Mouse (Mus musculus): ENCODE results near the gene Cchcr1. TPM values are rescaled to one million over a fixed set of nuclear protein-coding genes. Genes with fewer than 3 reads are reported as not detected.

Gene Cchcr1
- polyA plus RNA-seq, 1 experiment, result 13.4 TPM

DNA sequence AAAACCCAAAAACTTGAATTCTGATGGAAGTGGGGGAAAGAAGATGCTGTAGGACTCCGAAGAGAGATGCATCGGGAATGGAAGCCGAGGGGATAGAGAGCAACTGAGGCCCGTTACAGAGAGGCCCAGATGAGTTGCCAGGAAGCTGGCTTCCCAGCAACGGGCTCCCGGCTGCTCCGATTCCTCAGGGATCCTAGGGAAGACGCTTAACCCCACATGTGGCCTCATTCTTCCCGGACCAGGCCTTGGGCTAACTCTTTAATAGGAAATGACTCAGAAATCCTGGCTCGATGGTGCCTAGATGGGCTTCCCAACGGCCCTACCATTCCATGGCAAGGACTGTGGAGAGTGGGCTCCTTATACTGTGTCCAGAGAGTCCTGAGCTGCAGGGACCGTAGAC lies 626 bp downstream of the Cchcr1 start:
- Histone ChIP-seq H3K4me3 (ENCODE audit: low read depth, low read length) (peak overlapping the region; percentile 81), H3K9me3 (replicated peaks; ENCODE audit: control insufficient read depth, insufficient read depth, low read length, poor library complexity, severe bottlenecking) (no peaks in the 10 kb centered on the region), H3K4me1 (ENCODE audit: control insufficient read depth, insufficient read depth, low read length) (peaks cover 2% of the 10 kb centered on the region), H3K9ac (ENCODE audit: low read depth, poor library complexity, severe bottlenecking) (peak overlapping the region; percentile 85), H3K27ac (ENCODE audit: insufficient read depth, low read length) (peak overlapping the region; percentile 59), H3K27me3 (ENCODE audit: control insufficient read depth, insufficient read depth, low read length, poor library complexity, severe bottlenecking) (no peaks in the 10 kb centered on the region), H3K36me3 (ENCODE audit: control insufficient read depth, insufficient read depth, low read length, poor library complexity, severe bottlenecking) (peaks cover 9% of the 10 kb centered on the region)
- TF ChIP-seq CTCF (IDR thresholded peaks at IDR 0.05; ENCODE audit: low read depth, low read length) (no peak), POLR2A (IDR thresholded peaks at IDR 0.05; ENCODE audit: insufficient read depth, low read length) (no peak), EP300 (IDR thresholded peaks at IDR 0.05; ENCODE audit: insufficient read depth, low read depth, low read length) (no peak)

GRCm38 (mm10) chr17:35524354-35524753 lies 7.5 kb downstream of the Cchcr1 start:
- no peak for TF ChIP-seq CTCF (IDR thresholded peaks at IDR 0.05; ENCODE audit: low read depth, low read length)
- TF ChIP-seq POLR2A (IDR thresholded peaks at IDR 0.05; ENCODE audit: insufficient read depth, low read length), result no peak
- no peak for TF ChIP-seq EP300 (IDR thresholded peaks at IDR 0.05; ENCODE audit: insufficient read depth, low read depth, low read length)
- H3K4me1 ChIP-seq (ENCODE audit: control insufficient read depth, insufficient read depth, low read length), result peaks cover 2% of the 10 kb centered on the region
- H3K9ac ChIP-seq (ENCODE audit: low read depth, poor library complexity, severe bottlenecking), result no peak overlapping the region
- no peaks in the 10 kb centered on the region for H3K36me3 ChIP-seq (ENCODE audit: control insufficient read depth, insufficient read depth, low read length, poor library complexity, severe bottlenecking)
- H3K27ac ChIP-seq (ENCODE audit: insufficient read depth, low read length), result no peak overlapping the region
- no peaks in the 10 kb centered on the region for H3K27me3 ChIP-seq (ENCODE audit: control insufficient read depth, insufficient read depth, low read length, poor library complexity, severe bottlenecking)
- H3K4me3 ChIP-seq (ENCODE audit: low read depth, low read length), result no peak overlapping the region
- no peaks in the 10 kb centered on the region for H3K9me3 ChIP-seq (replicated peaks; ENCODE audit: control insufficient read depth, insufficient read depth, low read length, poor library complexity, severe bottlenecking)

DNA sequence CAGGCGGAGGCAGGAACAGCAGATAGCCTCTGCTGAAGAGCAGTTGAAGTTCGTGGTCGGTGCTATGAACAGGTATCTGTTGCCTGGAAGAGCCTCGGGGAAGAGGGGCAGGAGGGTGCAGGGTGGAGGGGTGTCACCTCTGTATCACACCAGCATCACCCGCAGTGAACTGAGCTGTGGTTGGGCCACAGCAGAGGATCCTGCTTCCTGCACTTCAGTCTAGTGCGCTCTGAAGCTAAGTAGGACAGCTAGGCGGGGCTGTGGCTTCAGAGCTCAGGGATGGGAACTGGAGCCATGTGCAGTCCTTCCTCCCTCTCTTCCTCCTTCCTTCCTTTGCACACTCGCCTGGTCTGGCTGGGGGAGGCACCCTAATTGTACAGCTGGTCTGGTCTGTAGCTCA lies 9.7 kb downstream of the Cchcr1 start:
- no peaks in the 10 kb centered on the region for H3K27me3 ChIP-seq (ENCODE audit: control insufficient read depth, insufficient read depth, low read length, poor library complexity, severe bottlenecking)
- H3K4me3 ChIP-seq (ENCODE audit: low read depth, low read length), result no peak overlapping the region
- peaks cover 4% of the 10 kb centered on the region for H3K4me1 ChIP-seq (ENCODE audit: control insufficient read depth, insufficient read depth, low read length)
- H3K9ac ChIP-seq (ENCODE audit: low read depth, poor library complexity, severe bottlenecking), result no peak overlapping the region
- no peak for TF ChIP-seq POLR2A (IDR thresholded peaks at IDR 0.05; ENCODE audit: insufficient read depth, low read length)
- TF ChIP-seq CTCF (IDR thresholded peaks at IDR 0.05; ENCODE audit: low read depth, low read length), result no peak
- no peak for TF ChIP-seq EP300 (IDR thresholded peaks at IDR 0.05; ENCODE audit: insufficient read depth, low read depth, low read length)
- no peaks in the 10 kb centered on the region for H3K9me3 ChIP-seq (replicated peaks; ENCODE audit: control insufficient read depth, insufficient read depth, low read length, poor library complexity, severe bottlenecking)
- no peaks in the 10 kb centered on the region for H3K36me3 ChIP-seq (ENCODE audit: control insufficient read depth, insufficient read depth, low read length, poor library complexity, severe bottlenecking)
- no peak overlapping the region for H3K27ac ChIP-seq (ENCODE audit: insufficient read depth, low read length)

- Histone ChIP-seq H3K9me3 (replicated peaks; ENCODE audit: control insufficient read depth, insufficient read depth, low read length, poor library complexity, severe bottlenecking) (no peaks in the 10 kb centered on the region), H3K4me3 (ENCODE audit: low read depth, low read length) (no peak overlapping the region), H3K27me3 (ENCODE audit: control insufficient read depth, insufficient read depth, low read length, poor library complexity, severe bottlenecking) (no peaks in the 10 kb centered on the region), H3K27ac (ENCODE audit: insufficient read depth, low read length) (no peak overlapping the region), H3K4me1 (ENCODE audit: control insufficient read depth, insufficient read depth, low read length) (peaks cover 21% of the 10 kb centered on the region), H3K9ac (ENCODE audit: low read depth, poor library complexity, severe bottlenecking) (no peak overlapping the region), H3K36me3 (ENCODE audit: control insufficient read depth, insufficient read depth, low read length, poor library complexity, severe bottlenecking) (no peaks in the 10 kb centered on the region)
- TF ChIP-seq EP300 (IDR thresholded peaks at IDR 0.05; ENCODE audit: insufficient read depth, low read depth, low read length) (peak; percentile 38; the same call in 1 of the 2 replicates), POLR2A (IDR thresholded peaks at IDR 0.05; ENCODE audit: insufficient read depth, low read length) (no peak), CTCF (IDR thresholded peaks at IDR 0.05; ENCODE audit: low read depth, low read length) (no peak)
These were observed 15.5 kb downstream of the Cchcr1 start for GRCm38 (mm10) chr17:35532360-35532759.

DNA sequence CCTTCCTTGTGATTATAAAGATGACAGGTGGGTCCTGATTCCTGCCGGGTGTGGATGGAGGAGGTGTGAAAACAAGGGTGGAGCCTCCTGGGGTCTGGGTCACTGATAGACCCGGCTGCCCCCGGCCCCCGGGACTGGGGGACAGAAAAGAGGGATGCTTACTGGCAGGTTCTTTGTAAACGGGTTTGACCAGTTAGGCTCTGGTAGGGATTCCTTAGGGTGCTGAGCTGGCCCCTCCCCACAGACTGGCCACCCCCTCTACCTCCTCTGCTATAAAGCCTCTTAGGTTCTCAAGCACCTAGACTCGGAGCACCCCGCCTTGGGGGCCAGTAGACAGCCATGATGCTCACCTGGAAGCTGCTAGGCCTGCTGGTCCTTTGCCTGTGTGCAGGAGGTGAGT lies 16.0 kb downstream of the Cchcr1 start, which contains the start of gene Psors1c2:
Psors1c2 (plus strand) TSS at position 301 of the 400 bp plus-strand sequence.
- Histone ChIP-seq H3K9me3 (replicated peaks; ENCODE audit: control insufficient read depth, insufficient read depth, low read length, poor library complexity, severe bottlenecking) (no peaks in the 10 kb centered on the region), H3K27ac (ENCODE audit: insufficient read depth, low read length) (peak within 1 kb of the TSS; percentile 23; the same call in 1 of the 2 replicates), H3K27me3 (ENCODE audit: control insufficient read depth, insufficient read depth, low read length, poor library complexity, severe bottlenecking) (no peaks in the 10 kb centered on the region), H3K9ac (ENCODE audit: low read depth, poor library complexity, severe bottlenecking) (peak within 1 kb of the TSS; percentile 17; the same call in 1 of the 2 replicates), H3K36me3 (ENCODE audit: control insufficient read depth, insufficient read depth, low read length, poor library complexity, severe bottlenecking) (no peaks in the 10 kb centered on the region), H3K4me3 (ENCODE audit: low read depth, low read length) (no peak within 1 kb of the TSS), H3K4me1 (ENCODE audit: control insufficient read depth, insufficient read depth, low read length) (peaks cover 21% of the 10 kb centered on the region)
- no peak for TF ChIP-seq POLR2A (IDR thresholded peaks at IDR 0.05; ENCODE audit: insufficient read depth, low read length)
- no peak for TF ChIP-seq CTCF (IDR thresholded peaks at IDR 0.05; ENCODE audit: low read depth, low read length)
- TF ChIP-seq EP300 (IDR thresholded peaks at IDR 0.05; ENCODE audit: insufficient read depth, low read depth, low read length), result no peak

DNA sequence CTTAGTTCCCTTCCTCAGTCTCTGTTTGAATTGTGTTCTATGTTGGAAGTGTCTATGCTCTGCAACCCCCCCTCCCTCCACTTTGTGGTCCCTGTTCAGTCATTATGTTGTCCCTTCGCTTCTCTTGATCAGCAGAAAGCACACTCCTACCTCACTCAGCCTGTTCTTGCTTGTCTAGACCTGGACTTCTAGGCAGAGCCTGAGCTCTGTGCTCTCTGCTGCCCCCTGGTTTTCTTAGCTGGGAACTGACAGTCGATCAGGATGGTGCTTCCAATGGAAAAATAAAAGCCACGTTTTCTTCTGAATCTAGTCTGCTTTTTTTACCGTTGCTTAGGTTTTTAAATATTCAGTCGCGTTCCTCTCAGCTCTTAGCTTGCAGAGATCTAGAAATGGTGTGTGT lies 17.4 kb downstream of the Cchcr1 start:
- Histone ChIP-seq H3K36me3 (ENCODE audit: control insufficient read depth, insufficient read depth, low read length, poor library complexity, severe bottlenecking) (no peaks in the 10 kb centered on the region), H3K9me3 (replicated peaks; ENCODE audit: control insufficient read depth, insufficient read depth, low read length, poor library complexity, severe bottlenecking) (no peaks in the 10 kb centered on the region), H3K27ac (ENCODE audit: insufficient read depth, low read length) (peak overlapping the region; percentile 26; the same call in 1 of the 2 replicates), H3K9ac (ENCODE audit: low read depth, poor library complexity, severe bottlenecking) (peak overlapping the region; percentile 17; the same call in 1 of the 2 replicates), H3K27me3 (ENCODE audit: control insufficient read depth, insufficient read depth, low read length, poor library complexity, severe bottlenecking) (no peaks in the 10 kb centered on the region), H3K4me1 (ENCODE audit: control insufficient read depth, insufficient read depth, low read length) (peaks cover 23% of the 10 kb centered on the region), H3K4me3 (ENCODE audit: low read depth, low read length) (no peak overlapping the region)
- no peak for TF ChIP-seq POLR2A (IDR thresholded peaks at IDR 0.05; ENCODE audit: insufficient read depth, low read length)
- TF ChIP-seq EP300 (IDR thresholded peaks at IDR 0.05; ENCODE audit: insufficient read depth, low read depth, low read length), result 0 out of 2 replicates have a peak, but pooled peaks have one; percentile 16
- TF ChIP-seq CTCF (IDR thresholded peaks at IDR 0.05; ENCODE audit: low read depth, low read length), result peak; percentile 91

Measured in ES-Bruce4 (cell line).